Mouse (Mus musculus): ENCODE measurements around the gene Prdx5. TPM values are rescaled to one million over a fixed set of nuclear protein-coding genes. Genes with fewer than 3 reads are reported as not detected.

Prdx5 gene
- total RNA-seq, 2 experiments from 2014 or later: 354 to 355 TPM

DNA sequence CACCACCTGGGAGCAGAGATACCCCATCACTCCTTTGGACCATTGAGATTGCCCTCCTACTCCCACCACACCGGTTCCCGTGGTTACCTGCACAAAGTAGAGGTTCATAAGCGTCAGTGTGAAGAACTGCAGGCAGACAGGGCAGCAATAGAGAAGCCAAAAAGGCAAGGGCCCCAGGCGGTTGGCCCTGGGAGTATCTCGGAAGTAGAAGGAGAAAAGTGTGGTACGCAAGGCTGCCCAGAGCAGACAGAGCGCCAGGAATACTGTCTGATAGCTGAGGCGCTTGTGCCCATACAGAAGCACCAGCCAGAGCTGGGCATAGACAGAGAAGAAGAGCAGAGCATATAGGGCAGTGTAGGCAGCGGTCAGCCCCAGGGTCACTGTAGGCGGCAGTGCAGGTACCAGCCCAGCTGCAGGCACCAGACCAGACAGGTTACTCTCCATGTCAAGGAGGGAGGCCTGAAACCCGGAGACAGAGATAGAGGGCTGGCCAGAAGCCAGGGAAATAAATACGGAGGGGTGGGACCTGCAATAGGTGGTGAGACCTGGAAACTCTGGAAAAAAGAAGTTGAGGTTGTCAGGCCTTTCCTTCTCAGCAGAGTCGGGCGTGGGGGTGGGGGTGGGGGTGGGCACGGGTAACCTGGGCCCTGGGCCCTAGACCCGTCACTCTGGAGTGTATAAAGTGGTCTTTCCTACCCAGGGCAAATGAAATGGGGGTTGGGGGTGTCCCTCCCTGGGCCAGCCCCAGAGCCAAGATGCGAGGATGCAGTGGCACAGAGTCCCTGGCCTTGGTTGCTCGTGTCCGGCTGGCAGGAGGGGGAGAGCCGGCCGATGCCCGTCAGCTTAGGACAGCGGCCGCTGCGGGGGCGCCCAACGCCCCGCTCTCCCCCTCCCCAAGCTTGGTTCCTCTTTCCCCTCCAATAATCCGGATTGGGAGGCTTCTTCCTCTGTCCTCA, 30.8 kb upstream of the Prdx5 start:
- DNase-seq (ENCODE audit: low spot score in 2 of 2): no peak
- intact Hi-C loops (cut with DNase I): loop anchor here (5.0 kb wide), 1 partner anchor 37 kb away; the partner anchor contains the start of gene Plcb3

DNA sequence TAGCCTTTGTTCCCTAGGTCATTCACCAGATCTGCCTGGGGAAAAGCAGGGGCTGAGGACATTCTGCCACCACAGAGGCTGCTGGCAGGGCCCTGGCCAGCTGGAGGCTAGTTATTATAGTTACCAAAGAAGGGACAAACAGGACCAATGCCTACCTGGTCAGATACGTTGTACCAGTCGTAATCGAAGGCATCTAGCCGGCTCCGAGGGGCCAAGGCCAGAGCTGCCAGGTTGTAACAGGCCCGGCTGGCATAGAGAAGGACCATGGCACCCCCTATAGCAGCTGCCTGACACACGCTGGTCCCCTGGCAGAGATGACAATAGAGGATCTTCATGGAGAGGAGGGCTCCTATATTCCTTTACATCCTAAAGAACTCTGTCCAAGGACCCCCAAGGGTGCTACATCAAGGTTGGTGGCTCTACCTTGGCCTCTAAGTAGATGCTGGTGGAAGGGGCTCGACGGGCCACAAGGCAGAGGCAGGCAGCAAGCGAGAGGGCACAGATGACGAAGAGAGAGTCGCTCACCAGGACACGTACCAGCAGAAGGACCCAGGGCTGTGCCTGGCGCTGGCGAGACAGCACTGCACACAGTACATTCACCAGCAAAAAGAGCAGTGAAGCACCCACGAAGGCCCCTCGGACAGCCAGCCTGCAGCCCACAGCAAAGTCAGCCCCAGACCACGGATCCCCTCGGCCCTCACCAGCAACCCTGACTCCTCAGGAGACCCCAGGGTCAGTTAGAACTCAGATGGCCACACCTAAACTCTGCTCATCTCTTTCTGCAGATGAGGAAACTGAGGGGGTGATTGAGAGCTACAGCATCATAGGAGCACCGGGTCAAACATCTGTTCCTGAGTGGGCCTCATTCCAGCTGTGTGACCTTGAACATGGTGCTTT, 29.4 kb upstream of the Prdx5 start:
- intact Hi-C loops (cut with DNase I): loop anchor here (5.0 to 10.0 kb wide), 2 partner anchors 38 to 445 kb away; partner anchors contain the start of gene Plcb3
- DNase-seq (ENCODE audit: low spot score in 2 of 2): no peak

DNA sequence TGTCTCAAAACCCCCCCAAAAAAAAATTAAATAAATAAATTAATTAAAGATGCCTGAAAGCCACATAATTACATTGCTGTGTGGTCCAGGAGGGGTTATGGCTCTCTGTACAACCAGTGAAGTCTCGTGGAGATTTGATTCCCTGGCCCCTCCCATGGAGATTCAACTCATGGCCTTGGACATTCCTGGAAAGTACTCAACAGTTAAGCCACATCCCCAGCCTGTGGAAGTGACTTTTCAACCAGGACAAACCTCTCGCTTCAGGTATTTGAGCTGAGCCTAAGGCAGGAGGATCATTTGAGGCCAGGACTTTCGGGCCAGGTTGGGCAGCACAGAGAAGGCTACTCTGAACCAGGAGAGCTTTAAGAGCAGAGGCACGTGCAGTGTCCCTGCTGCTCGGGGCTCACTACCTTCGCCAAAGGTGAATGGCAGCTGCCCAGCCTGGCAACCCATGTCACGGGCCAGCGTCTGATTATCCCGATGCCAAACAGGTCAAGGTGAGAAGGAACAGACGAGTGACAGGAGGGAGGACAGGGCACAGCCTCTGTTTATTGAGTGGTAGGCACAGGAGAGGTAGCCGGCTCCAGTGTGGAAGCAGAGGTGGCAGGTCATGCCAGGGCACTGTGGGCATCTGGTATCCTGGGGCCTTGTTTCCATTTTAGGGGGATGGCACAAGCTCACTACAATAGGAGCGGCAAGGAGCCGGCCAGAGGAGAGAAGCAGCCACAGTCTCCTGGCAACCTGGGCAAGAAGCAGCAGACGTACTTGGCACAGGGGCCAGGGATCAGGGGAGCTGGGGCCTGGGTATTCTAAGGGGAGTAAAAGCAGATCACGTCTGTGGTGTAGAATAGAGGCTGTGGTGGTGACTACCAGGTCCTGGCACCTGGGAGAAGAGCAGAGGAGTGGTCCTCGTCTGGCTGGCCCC, 27.9 kb upstream of the Prdx5 start:
- no peak for DNase-seq (ENCODE audit: low spot score in 2 of 2)
- intact Hi-C loops (cut with DNase I): loop anchor here (10.0 kb wide), 1 partner anchor 443 kb away; no protein-coding TSS in a partner anchor

DNA sequence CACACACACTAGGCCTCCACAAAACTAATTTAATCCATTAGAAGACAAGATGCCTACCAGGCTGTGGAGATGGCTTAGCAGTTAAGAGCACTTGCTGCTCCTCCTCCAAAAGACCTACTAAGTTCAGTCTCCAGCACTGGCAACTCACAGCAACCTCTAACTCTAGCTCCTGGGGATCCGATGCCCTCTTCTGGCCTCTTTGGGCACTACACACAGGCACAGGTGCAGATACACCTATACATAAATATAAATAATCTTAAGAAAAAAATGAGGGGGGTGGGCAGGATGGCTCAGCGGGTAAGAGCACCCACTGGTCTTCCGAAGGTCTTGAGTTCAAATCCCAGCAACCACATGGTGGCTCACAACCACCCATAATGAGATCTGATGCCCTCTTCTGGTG, 26.4 kb upstream of the Prdx5 start:
- intact Hi-C loops (cut with DNase I): loop anchor here (10.0 kb wide), 1 partner anchor 441 kb away; no protein-coding TSS in a partner anchor
- DNase-seq (ENCODE audit: low spot score in 2 of 2): no peak

DNA sequence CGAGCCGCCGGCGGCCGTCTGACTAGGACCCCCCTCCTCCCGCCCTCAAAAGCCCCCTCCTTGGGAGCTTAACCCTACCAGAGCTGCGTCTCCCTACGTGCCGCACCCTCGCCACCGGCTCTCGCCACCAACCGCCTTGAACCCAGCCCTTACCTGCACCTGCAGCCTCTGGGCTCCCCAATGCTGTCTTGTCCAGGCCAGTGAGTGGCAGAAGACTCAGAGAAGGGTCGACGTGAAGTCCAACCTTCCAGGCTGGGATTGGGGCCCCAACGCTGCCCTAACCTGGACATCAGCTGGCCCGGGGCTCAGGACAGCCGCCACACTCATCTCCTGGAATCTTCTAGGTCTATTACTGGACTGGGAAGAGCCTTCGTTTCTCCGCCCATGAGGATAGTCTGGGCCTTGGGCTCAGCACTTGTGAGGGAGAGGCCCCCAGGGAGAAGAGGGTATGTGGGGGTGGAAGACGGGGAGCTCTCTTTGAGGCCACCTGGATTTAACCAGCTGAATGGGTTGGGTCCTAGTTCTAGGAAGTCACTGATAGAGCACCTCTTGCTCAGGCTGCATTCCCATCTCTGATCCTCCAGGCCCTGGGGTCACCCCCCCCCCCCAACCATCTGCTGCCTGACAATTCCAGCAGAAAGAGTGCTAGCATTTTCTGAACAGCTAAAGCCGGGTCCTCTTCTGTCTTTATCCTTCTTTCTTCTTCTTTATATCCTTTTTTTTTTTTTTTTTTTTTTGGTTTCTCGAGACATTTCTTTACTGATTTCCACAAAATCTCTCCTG, 24.5 kb upstream of the Prdx5 start, which contains the start of gene Kcnk4:
TSS of gene Kcnk4 (minus strand) at position 321 of the 783 bp plus-strand sequence.
- intact Hi-C loops (cut with DNase I): loop anchor here (5.0 to 10.0 kb wide), 2 partner anchors 83 to 440 kb away; partner anchors contain the start of gene Fermt3
- no peak for DNase-seq (ENCODE audit: low spot score in 2 of 2)

DNA sequence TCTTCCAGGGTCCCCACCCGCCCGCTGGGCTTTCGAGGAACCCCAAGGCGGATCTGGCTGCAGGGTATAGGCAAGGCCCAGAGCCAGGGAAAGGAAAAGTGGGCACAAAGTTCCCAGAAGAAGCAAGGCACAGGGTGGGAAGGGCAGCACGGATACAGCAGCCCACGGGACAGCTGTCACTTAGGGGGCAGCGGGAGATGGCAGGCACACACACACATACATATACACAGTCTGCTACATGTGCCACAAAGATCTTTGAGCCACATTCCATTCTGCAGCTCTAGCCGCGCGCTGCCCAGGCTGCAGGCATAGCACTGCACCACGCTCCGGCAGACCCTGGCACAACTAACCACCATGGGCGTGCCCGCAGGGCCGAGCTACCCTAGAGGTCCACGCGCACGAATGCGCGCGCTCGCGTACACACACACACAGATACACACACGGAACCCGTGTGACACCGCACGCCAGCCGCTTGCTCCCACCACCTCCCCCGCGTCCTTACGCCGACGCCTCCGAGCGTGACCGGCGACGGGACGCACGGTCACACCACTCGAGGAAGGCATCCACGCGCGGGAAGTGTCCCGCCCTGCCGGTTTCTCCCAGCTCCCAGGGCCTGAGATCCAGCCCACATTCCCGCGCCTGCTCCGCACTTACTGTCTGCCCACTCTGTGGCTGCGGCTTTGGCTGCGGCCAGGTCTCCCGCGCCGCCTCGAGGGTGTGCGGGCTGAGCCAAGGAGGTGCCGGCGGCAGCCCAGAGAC, 23.7 kb upstream of the Prdx5 start:
- peak; percentile 56 to 63 for DNase-seq (ENCODE audit: low spot score in 2 of 2)
- intact Hi-C loops (cut with DNase I): loop anchor here (5.0 to 10.0 kb wide), 2 partner anchors 84 to 439 kb away; partner anchors contain the start of gene Fermt3

DNA sequence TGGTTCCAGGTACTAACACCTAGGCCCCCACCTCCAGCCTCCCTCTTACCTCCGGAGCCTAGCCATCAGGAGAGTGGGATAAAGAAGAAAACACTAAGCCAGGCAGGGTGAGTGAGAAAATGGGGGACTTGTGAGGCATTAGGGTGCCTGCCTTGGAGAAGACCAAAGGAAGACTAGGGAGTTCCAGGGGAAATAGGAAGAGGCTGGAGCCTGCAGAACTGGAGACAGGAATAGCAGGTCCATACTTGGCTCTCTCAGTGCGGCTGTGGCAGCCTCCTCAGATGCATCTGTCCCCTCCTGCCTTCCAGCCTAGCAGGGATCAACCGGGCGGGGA, 23.2 kb upstream of the Prdx5 start:
- no peak for DNase-seq (ENCODE audit: low spot score in 2 of 2)
- intact Hi-C loops (cut with DNase I): loop anchor here (5.0 to 10.0 kb wide), 2 partner anchors 84 to 438 kb away; partner anchors contain the start of gene Fermt3

DNA sequence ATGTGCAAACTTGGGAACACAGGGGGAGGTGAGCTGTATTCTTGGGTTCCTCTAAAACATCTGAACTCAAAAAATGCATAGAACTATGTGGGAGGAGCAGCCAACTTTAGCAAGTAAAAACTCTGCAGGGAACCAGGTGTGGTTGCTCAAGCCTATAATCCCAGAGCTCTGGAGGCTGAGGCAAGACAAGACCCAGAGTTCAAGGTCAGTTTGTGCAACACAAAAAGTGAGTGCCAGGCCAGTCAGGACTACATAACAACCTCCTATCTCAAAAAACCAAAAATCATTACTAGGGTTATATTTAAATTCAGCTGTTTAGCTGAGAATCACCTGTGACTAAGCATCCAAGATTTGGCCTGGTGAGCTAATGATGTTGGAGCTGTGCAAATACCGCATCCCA, 22.1 kb upstream of the Prdx5 start:
- intact Hi-C loops (cut with DNase I): loop anchor here (5.0 to 10.0 kb wide), 2 partner anchors 85 to 437 kb away; partner anchors contain the start of gene Fermt3

DNA sequence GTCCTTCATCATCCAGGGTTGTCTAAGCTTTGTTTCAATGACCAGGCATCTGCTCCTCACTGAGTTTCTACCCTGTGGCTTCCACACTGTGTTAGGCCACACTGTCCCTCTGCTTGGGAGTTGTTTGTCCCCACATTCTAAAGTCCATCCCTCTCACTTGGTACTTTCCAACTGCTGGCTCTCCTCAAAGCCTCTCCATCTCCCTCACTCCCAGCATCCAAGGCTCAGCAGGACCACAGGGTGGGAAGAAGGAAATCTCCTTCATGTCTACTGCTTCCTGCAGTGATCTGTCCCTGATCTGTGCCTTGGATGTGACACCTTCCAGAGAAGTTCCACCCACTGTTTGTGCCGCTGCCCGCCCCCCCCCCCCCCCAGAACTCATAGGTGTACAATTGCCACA, 21.1 kb upstream of the Prdx5 start:
- intact Hi-C loops (cut with DNase I): loop anchor here (5.0 to 10.0 kb wide), 2 partner anchors 86 to 436 kb away; partner anchors contain the start of gene Fermt3
- no peak for DNase-seq (ENCODE audit: low spot score in 2 of 2)

More for the DNA sequence above, 22.1 kb upstream of the Prdx5 start:
- no peak for DNase-seq (ENCODE audit: low spot score in 2 of 2)

DNA sequence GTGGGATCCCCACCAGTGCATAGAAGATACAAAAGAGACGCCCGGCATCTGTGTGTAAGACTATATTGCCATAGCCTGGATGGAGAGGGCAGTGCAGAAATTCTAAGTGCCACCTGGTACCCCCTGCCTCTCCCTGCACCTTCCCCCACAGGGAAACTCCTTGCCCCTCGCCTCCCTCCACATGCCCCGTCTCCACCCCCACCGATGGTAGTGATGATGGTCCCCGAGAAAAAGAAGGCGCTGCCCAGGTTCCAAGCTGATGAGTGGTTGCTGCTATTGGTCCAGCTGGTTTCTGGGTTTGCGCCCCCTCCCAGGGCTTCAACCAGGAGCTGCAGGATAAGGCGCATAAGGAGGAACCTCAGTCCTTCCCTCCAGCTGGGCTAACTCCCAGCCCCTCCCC, 18.2 kb upstream of the Prdx5 start:
- intact Hi-C loops (cut with DNase I): no loop called here
- no peak for DNase-seq (ENCODE audit: low spot score in 2 of 2)

DNA sequence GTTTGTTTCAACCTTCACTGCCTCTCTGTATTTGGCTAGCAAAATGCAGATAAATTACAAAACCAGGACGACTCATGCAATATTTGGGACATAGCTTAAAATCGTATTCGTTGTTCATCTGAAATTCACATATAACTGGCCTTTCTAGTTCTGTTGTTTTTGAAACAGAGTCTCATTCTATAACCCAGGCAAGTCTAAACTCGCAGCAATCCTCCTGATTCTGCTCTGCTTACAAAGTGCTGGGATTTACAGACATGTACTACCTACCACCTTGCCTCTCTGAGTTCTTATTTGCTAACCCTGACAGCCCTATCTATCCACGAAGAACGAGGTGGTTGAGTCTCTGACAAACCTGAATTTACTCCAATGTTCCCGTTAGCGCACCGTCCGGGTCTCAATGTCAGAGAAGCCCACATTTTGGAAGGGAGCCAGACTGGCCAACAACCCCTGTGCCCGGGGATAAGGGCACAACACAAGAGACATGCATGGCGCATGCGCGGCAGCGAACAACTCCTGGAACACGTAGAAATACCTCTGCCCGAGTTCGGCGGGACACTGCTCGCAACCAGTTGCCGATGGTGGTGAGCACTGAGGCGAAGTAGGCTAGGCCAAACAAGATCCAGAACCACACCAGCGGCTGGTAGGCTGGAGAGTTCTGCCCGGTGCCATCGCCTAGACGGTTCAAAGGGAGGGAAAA, 16.8 kb upstream of the Prdx5 start:
- intact Hi-C loops (cut with DNase I): no loop called here
- DNase-seq (ENCODE audit: low spot score in 2 of 2): no peak

DNA sequence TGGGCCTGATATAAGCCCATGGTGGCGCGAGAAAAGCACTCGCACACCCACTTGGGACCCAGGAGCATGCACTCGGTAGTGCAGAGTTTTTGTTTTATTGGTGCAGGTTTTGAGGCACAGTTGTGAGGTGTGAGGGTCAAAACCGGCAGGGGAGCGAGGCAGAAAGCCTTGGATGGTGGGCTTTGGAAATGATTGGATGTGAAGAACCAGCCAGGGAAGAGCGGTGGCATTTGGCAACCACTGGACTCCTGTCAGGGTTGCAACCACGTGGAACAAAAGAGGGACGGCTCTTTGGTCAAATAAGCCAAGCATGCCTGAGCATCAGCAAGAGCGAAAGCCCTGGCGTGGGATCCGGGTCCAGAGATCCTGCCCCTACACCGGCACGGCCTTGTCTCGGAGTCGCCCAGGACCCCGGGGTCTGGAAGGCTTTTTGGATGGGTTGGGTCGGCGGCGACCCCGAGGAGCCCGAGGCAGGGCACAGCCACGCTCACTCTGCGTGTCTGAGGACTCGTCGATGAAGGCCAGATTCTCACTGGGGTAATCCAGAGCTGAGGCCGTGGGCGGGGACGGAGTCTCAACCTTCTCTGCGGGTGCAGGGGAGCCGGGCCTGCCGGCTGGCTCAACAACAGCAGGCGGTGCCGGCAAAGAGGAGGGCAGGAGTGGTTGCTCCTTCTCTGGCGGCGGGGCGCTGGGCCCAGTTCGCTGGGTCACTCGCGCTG, 15.9 kb upstream of the Prdx5 start:
- intact Hi-C loops (cut with DNase I): no loop called here
- no peak for DNase-seq (ENCODE audit: low spot score in 2 of 2)

DNA sequence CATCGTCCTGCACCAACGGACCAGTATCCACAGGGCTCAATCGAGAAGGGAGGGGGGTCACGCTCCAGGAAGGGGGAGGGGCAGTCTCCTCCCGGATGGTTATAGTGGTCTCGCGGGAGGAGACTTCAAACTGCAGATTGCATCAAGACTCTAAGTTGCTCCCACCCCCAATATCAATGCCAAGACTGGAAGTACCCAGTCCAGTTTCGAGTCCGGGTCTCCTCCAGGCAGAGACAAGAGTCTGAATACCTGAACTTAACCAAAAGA, 15.3 kb upstream of the Prdx5 start, which contains the start of gene Catsperz:
TSS of gene Catsperz (minus strand) at position 74 of the 267 bp plus-strand sequence.
- intact Hi-C loops (cut with DNase I): no loop called here
- no peak for DNase-seq (ENCODE audit: low spot score in 2 of 2)

DNA sequence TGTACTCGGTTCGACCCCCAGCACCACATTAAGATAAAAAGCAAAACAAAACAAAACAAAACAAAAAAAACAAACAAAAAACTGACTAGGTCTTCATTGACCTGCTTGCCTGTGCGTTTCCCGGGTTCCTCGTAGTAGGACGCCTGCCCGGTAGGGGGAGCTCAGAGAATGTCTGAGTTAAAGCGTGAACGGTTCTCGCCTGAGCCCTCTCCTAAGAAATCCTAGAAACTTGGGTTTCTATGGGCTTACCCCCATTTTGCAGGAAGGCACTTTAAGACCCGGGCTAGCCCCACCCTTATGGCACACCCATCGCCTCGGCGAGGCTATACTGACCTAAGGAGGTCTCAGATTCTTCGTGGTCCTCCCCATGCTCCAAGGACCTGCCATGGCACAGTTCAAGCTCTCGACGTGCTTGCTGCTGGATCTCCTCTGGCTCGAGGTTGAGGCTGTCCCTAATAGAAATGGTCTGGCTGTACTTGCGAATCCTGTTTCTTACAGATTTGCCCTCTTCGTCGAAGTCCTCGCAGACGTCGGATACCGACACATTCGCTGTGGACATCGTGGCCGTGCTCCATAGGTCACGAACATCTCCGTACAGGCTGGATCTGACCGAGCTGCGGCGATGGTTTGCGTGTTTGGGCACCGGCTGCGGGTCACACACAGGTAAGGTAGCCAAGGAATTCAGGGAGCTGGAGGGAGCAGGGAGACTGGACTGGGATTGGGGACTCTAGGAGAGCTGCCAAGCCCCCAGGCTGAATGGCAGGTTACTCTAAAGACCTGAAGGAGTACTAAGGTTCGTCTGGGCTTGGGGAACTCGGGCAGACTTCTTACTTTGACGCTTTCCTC, 14.8 kb upstream of the Prdx5 start:
- intact Hi-C loops (cut with DNase I): loop anchor here (5.0 kb wide), 1 partner anchor 53 kb away; the partner anchor contains the start of gene Plcb3

More for the DNA sequence above, 14.8 kb upstream of the Prdx5 start:
- DNase-seq (ENCODE audit: low spot score in 2 of 2): peak; percentile 89 to 92
